Mouse (Mus musculus): ENCODE measurements around the gene Cwc27.

The Cwc27 gene

DNA sequence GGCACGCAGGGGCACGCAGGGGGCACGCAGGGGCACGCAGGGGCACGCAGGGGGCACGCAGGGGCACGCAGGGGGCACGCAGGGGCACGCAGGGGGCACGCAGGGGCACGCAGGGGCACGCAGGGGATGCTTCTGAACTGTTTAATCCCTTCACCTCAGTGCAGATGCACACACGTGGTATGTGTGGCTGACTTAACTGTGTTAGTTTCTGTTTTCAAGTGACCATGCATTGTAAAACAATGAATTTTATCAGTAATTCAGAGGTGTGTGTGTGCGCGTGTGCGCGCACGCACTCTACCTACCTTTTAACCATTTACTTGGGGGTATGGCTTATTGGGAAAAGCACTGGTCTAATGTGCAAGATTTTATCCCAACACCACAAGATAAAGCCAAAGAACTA, 208.4 kb downstream of the Cwc27 start:
- no peak for DNase-seq

- DNase-seq = no peak
These were observed 210.0 kb downstream of the Cwc27 start for GRCm38 (mm10) chr13:104606786-104607580.

DNA sequence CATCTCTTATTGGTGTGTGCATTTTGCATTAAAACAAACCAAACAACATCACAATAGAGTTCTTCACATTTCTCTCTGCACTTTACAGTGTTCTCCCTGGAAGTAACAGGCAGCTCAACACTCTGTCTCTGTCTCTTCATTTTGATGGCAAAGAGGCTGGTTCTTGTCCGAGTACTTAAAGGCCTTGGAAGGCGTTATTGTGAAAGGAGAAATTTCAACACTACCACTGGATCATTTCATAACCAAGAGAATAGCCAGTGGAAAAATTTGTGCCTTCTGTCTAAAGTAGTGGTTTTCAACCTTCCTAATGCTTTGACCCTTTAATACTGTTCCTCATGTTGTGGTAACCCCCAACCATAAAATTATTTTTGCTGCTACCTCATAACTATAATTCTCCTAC, 211.8 kb downstream of the Cwc27 start:
- no peak for DNase-seq

- no peak for DNase-seq
These were observed 214.7 kb downstream of the Cwc27 start for GRCm38 (mm10) chr13:104602197-104602596.

- DNase-seq = peak in 1 of 2 experiments; percentile 41
These were observed 215.2 kb downstream of the Cwc27 start for GRCm38 (mm10) chr13:104601783-104602182.

GRCm38 (mm10) chr13:104596199-104596598, 220.7 kb downstream of the Cwc27 start:
- no peak for DNase-seq

DNA sequence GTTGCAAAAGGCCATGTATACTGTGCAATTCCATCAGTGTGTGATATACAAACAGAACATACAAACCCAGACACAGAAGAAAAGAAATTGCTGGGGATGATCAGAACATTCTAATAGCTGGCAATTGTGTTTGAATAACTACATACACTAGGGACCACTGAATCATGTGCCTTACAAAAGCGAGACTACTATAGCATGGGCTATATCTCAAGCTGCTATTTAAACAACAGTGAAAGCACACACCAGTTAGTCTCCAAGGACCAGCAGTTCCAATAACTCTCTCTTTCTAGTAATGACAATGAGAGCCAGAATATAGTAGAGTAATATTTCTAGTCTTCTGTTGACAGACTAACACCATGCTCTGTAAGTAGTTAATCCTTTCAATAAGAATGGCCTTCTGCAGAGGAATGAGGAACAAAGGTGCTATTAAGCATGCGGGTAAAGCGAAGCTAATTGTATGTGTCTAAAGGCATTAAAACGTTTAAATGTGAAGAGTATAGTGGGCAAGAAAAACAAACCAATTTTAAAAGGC, 222.1 kb downstream of the Cwc27 start:
- DNase-seq = no peak

GRCm38 (mm10) chr13:104590931-104591330, 226.0 kb downstream of the Cwc27 start:
- no peak for DNase-seq

- DNase-seq = peak; percentile 26 to 36
These were observed 226.8 kb downstream of the Cwc27 start for GRCm38 (mm10) chr13:104590097-104590607.

DNA sequence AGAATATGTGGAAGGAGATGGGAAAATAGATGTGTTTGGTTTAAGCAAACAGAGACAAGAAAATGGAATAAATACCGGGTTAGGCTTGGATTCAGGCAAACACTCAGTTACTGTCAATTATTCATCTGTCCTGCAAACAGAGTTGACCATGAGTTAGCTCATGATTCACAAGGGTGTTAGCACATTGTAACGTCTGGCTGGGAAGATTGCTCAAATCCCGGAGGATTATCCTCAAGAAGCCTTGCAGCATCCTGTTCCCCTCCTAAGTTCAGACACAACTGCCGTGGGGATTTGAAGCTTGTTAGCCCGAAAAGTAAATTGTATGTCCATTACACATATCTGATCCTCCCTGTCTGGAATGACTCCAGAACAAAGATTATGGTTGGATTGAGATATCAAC, 228.6 kb downstream of the Cwc27 start:
- no peak for DNase-seq

Data from lung, postnatal 4 days (tissue).